Mouse (Mus musculus): Measurements from ENCODE around the gene Eepd1. TPM values are rescaled to one million over a fixed set of nuclear protein-coding genes. Genes with fewer than 3 reads are reported as not detected.

Eepd1 gene
- total and polyA plus RNA-seq, 3 experiments: 0.05 TPM; not detected in 2

- H3K4me1 ChIP-seq (ENCODE audit: insufficient read depth, low read depth, low read length): no peaks in the 10 kb centered on the region
- H3K27me3 ChIP-seq (ENCODE audit: insufficient read depth, low read length): peaks cover 5% of the 10 kb centered on the region; the same call in 1 of the 2 replicates
- no peak for DNase-seq (ENCODE audit: low spot score)
- no peak for ATAC-seq (ENCODE audit: extremely low read depth, insufficient number of reproducible peaks, low FRiP score, poor library complexity, severe bottlenecking)
- no peaks in the 10 kb centered on the region for H3K9me3 ChIP-seq (replicated peaks)
- H3K36me3 ChIP-seq (replicated peaks): no peaks in the 10 kb centered on the region
- TF ChIP-seq GATA2 (IDR thresholded peaks at IDR 0.05; ENCODE audit: borderline replicate concordance, low read depth, low read length): no peak
- H3K4me3 ChIP-seq (ENCODE audit: low read depth, low read length): no peak overlapping the region
Measured at GRCm38 (mm10) chr9:25532105-25532504, 50.8 kb downstream of the Eepd1 start.

GRCm38 (mm10) chr9:25535487-25535886 is 54.1 kb downstream of the Eepd1 start:
- no peaks in the 10 kb centered on the region for H3K4me1 ChIP-seq (ENCODE audit: insufficient read depth, low read depth, low read length)
- H3K4me3 ChIP-seq (ENCODE audit: low read depth, low read length): no peak overlapping the region
- no peaks in the 10 kb centered on the region for H3K36me3 ChIP-seq (replicated peaks)
- TF ChIP-seq TAL1 (conservative IDR thresholded peaks at IDR 0.05; ENCODE audit: low read depth, low read length): no peak
- TF ChIP-seq POLR2AphosphoS5 (IDR thresholded peaks at IDR 0.05; ENCODE audit: insufficient replicate concordance, low read depth, low read length): no peak
- no peak for TF ChIP-seq GATA2 (IDR thresholded peaks at IDR 0.05; ENCODE audit: borderline replicate concordance, low read depth, low read length)
- TF ChIP-seq GATA1 (IDR thresholded peaks at IDR 0.05; ENCODE audit: borderline replicate concordance, low read length): no peak
- no peak for TF ChIP-seq CTCF (IDR thresholded peaks at IDR 0.05; ENCODE audit: low read depth, low read length)
- H3K27me3 ChIP-seq (ENCODE audit: insufficient read depth, low read length): no peaks in the 10 kb centered on the region; the same call in 1 of the 2 replicates
- ATAC-seq (ENCODE audit: extremely low read depth, insufficient number of reproducible peaks, low FRiP score, poor library complexity, severe bottlenecking): no peak
- DNase-seq (ENCODE audit: low spot score): no peak
- no peaks in the 10 kb centered on the region for H3K9me3 ChIP-seq (replicated peaks)

- Histone ChIP-seq H3K9me3 (replicated peaks) (no peaks in the 10 kb centered on the region), H3K36me3 (replicated peaks) (no peaks in the 10 kb centered on the region), H3K27me3 (ENCODE audit: insufficient read depth, low read length) (no peaks in the 10 kb centered on the region), H3K4me3 (ENCODE audit: low read depth, low read length) (no peak overlapping the region), H3K4me1 (ENCODE audit: insufficient read depth, low read depth, low read length) (no peaks in the 10 kb centered on the region)
- no peak for DNase-seq (ENCODE audit: low spot score)
- ATAC-seq (ENCODE audit: extremely low read depth, insufficient number of reproducible peaks, low FRiP score, poor library complexity, severe bottlenecking): no peak
- TF ChIP-seq POLR2AphosphoS5 (IDR thresholded peaks at IDR 0.05; ENCODE audit: insufficient replicate concordance, low read depth, low read length): no peak
- TF ChIP-seq CTCF (IDR thresholded peaks at IDR 0.05; ENCODE audit: low read depth, low read length): no peak
- TF ChIP-seq GATA1 (IDR thresholded peaks at IDR 0.05; ENCODE audit: borderline replicate concordance, low read length): no peak
- no peak for TF ChIP-seq TAL1 (conservative IDR thresholded peaks at IDR 0.05; ENCODE audit: low read depth, low read length)
- no peak for TF ChIP-seq GATA2 (IDR thresholded peaks at IDR 0.05; ENCODE audit: borderline replicate concordance, low read depth, low read length)
Measured at GRCm38 (mm10) chr9:25539461-25539860, 58.1 kb downstream of the Eepd1 start.

- H3K4me3 ChIP-seq (ENCODE audit: low read depth, low read length): no peak overlapping the region
- H3K4me1 ChIP-seq (ENCODE audit: insufficient read depth, low read depth, low read length): no peaks in the 10 kb centered on the region
- DNase-seq (ENCODE audit: low spot score) (no peak), ATAC-seq (ENCODE audit: extremely low read depth, insufficient number of reproducible peaks, low FRiP score, poor library complexity, severe bottlenecking) (no peak)
- H3K36me3 ChIP-seq (replicated peaks): no peaks in the 10 kb centered on the region
- H3K27me3 ChIP-seq (ENCODE audit: insufficient read depth, low read length): no peaks in the 10 kb centered on the region
- TF ChIP-seq GATA1 (IDR thresholded peaks at IDR 0.05; ENCODE audit: borderline replicate concordance, low read length) (no peak), GATA2 (IDR thresholded peaks at IDR 0.05; ENCODE audit: borderline replicate concordance, low read depth, low read length) (no peak), CTCF (IDR thresholded peaks at IDR 0.05; ENCODE audit: low read depth, low read length) (no peak)
- no peaks in the 10 kb centered on the region for H3K9me3 ChIP-seq (replicated peaks)
Measured at GRCm38 (mm10) chr9:25541355-25541754, 60.0 kb downstream of the Eepd1 start.

DNA sequence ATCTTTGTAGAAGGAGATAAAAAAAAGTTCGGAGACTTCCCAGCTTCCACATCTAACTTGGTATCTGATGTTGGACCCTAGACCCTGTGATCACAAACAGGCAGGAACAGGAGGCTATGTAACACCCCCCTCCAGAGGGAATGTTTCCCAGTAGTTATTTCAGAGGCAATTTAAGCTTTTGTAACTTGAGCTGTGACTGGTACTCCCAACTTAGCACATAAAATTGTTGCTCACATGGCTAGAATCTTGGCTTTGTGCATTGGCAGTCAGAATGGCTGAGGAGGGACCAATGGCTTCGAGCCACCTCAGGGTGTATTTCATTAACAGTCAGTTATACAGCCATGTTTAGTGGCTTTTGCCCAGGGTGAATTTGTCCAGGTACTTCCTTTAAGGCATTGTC is 63.9 kb downstream of the Eepd1 start:
- Histone ChIP-seq H3K4me1 (ENCODE audit: insufficient read depth, low read depth, low read length) (no peaks in the 10 kb centered on the region), H3K4me3 (ENCODE audit: low read depth, low read length) (no peak overlapping the region), H3K9me3 (replicated peaks) (no peaks in the 10 kb centered on the region), H3K36me3 (replicated peaks) (no peaks in the 10 kb centered on the region), H3K27me3 (ENCODE audit: insufficient read depth, low read length) (peaks cover 2% of the 10 kb centered on the region; the same call in 1 of the 2 replicates)
- TF ChIP-seq CTCF (IDR thresholded peaks at IDR 0.05; ENCODE audit: low read depth, low read length) (no peak), GATA1 (IDR thresholded peaks at IDR 0.05; ENCODE audit: borderline replicate concordance, low read length) (no peak), TAL1 (conservative IDR thresholded peaks at IDR 0.05; ENCODE audit: low read depth, low read length) (no peak)
- no peak for ATAC-seq (ENCODE audit: extremely low read depth, insufficient number of reproducible peaks, low FRiP score, poor library complexity, severe bottlenecking)
- DNase-seq (ENCODE audit: low spot score): no peak

DNA sequence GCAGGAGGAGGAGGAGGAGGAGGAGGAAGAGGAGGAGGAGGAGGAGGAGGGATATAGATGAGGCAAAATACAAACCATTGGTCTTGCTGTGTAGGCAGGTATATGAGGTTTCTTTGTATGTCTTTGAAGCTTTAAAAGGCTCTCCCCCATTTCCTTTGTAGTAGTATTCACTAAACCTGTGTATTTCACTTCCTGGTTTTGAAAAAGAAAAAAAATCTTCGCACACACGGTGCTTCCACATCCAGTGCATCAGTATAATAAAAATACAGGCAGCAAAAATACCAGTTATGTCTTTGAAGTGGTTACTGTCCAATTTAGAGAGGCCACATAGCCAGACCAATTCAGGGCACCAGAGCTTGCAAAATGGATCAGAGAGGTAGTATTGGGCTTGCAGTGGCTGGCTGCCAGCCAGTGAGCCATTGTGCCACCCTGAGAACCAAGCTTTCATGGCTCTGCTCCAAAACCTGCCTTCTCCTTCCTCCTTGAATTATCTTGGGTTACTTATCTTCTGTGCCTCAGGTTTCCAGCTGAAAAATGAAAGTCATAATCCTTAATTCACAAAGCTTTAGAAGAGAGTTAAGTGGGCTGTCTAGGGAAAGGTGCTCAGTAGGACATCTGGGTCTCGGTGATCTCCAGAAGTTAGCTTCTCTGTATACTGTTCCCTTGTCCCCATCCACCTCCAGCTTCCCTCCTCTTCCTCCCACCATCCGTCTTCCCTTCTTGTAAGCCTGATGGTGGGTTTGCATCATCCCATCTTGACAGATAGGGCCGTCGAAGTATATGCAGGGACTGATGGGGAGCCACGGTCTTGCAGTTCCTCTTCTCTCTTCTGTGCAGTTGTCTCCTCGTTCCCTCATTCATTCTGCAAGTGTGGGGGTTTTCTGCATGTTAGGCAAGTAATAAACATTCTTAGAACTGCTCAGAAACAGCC is 68.0 kb downstream of the Eepd1 start:
- Histone ChIP-seq H3K9me3 (replicated peaks) (no peaks in the 10 kb centered on the region), H3K36me3 (replicated peaks) (no peaks in the 10 kb centered on the region), H3K4me1 (ENCODE audit: insufficient read depth, low read depth, low read length) (no peaks in the 10 kb centered on the region), H3K4me3 (ENCODE audit: low read depth, low read length) (no peak overlapping the region), H3K27me3 (ENCODE audit: insufficient read depth, low read length) (peaks cover 2% of the 10 kb centered on the region; the same call in 1 of the 2 replicates)
- TF ChIP-seq CTCF (IDR thresholded peaks at IDR 0.05; ENCODE audit: low read depth, low read length): no peak
- TF ChIP-seq POLR2AphosphoS5 (IDR thresholded peaks at IDR 0.05; ENCODE audit: insufficient replicate concordance, low read depth, low read length): no peak
- no peak for TF ChIP-seq GATA2 (IDR thresholded peaks at IDR 0.05; ENCODE audit: borderline replicate concordance, low read depth, low read length)
- TF ChIP-seq TAL1 (conservative IDR thresholded peaks at IDR 0.05; ENCODE audit: low read depth, low read length): no peak
- no peak for TF ChIP-seq GATA1 (IDR thresholded peaks at IDR 0.05; ENCODE audit: borderline replicate concordance, low read length)
- ATAC-seq (ENCODE audit: extremely low read depth, insufficient number of reproducible peaks, low FRiP score, poor library complexity, severe bottlenecking): no peak
- DNase-seq (ENCODE audit: low spot score): no peak
